Mouse (Mus musculus): ENCODE data around the gene Gclc. TPM values are rescaled to one million over a fixed set of nuclear protein-coding genes. Genes with fewer than 3 reads are reported as not detected.

The Gclc gene
- polyA plus RNA-seq, 1 experiment from 2014 or later: 19.6 TPM

DNA sequence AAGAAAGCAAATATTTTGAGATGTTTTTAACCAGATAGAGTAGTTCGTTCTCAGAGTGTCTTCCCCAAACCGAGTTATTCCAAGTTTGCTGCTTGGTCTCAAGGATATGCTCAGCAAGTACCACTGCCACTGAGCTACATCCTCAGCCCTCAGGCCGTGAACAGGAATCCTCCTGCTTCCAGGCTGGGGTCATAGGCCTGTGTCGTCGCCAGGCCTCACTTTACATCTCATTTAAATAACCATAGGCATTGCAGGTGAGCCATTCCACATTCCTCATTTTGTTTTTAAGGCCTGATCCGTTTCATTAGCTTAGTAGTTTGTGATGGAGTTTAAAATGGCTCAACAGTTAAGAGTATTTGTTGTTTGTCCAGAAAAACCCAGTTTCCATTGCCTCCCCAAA lies 4.8 kb downstream of the Gclc start:
- no peaks in the 10 kb centered on the region for H3K27me3 ChIP-seq (replicated peaks; ENCODE audit: control insufficient read depth, insufficient read depth, low read length)
- no peak for TF ChIP-seq CTCF (IDR thresholded peaks at IDR 0.05; ENCODE audit: low read depth)
- H3K27ac ChIP-seq (ENCODE audit: low read depth, low read length): no peak overlapping the region
- ATAC-seq: no peak
- H3K4me1 ChIP-seq (replicated peaks; ENCODE audit: control insufficient read depth, insufficient read depth, low read length): no peaks in the 10 kb centered on the region
- H3K36me3 ChIP-seq (ENCODE audit: control insufficient read depth, insufficient read depth): no peaks in the 10 kb centered on the region
- H3K9ac ChIP-seq (ENCODE audit: low read depth, low read length): no peak overlapping the region
- 81% methylated on average over 6 of the region's 6 CpGs for WGBS
- no peak overlapping the region for H3K4me3 ChIP-seq (ENCODE audit: low read depth, low read length)
- no peaks in the 10 kb centered on the region for H3K9me3 ChIP-seq (ENCODE audit: control insufficient read depth)
- no peak overlapping the region for H3K4me2 ChIP-seq (replicated peaks; ENCODE audit: low read depth)

DNA sequence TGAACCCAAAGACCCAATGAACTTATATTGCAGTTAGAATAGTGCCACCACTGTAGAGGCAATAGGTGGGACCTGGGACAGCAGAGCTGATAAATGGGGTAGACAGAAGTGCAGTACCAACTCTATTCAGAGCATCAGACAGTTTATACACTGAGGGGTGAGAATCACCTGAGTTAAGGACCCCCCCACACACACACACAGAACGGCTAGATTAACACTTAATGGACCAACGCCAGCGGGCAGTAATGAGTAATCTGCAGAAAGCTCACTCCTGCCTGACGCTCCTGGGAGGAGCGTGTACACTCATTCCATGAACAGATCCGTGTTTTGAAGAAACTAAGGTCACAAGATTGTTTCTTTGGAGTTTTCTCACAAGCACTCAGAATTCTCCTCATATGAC lies 5.4 kb downstream of the Gclc start:
- Histone ChIP-seq H3K36me3 (ENCODE audit: control insufficient read depth, insufficient read depth) (no peaks in the 10 kb centered on the region), H3K9me3 (ENCODE audit: control insufficient read depth) (no peaks in the 10 kb centered on the region), H3K4me2 (replicated peaks; ENCODE audit: low read depth) (no peak overlapping the region), H3K4me1 (replicated peaks; ENCODE audit: control insufficient read depth, insufficient read depth, low read length) (no peaks in the 10 kb centered on the region), H3K27me3 (replicated peaks; ENCODE audit: control insufficient read depth, insufficient read depth, low read length) (no peaks in the 10 kb centered on the region), H3K9ac (ENCODE audit: low read depth, low read length) (no peak overlapping the region), H3K4me3 (ENCODE audit: low read depth, low read length) (no peak overlapping the region), H3K27ac (ENCODE audit: low read depth, low read length) (no peak overlapping the region)
- TF ChIP-seq CTCF (IDR thresholded peaks at IDR 0.05; ENCODE audit: low read depth): no peak
- 79% methylated on average over 6 of the region's 6 CpGs for WGBS
- no peak for ATAC-seq

- 86% methylated on average over 8 of the region's 8 CpGs for WGBS
- no peak for TF ChIP-seq CTCF (IDR thresholded peaks at IDR 0.05; ENCODE audit: low read depth)
- no peak overlapping the region for H3K4me2 ChIP-seq (replicated peaks; ENCODE audit: low read depth)
- H3K9me3 ChIP-seq (ENCODE audit: control insufficient read depth): no peaks in the 10 kb centered on the region
- H3K27ac ChIP-seq (ENCODE audit: low read depth, low read length): no peak overlapping the region
- no peak overlapping the region for H3K4me3 ChIP-seq (ENCODE audit: low read depth, low read length)
- H3K36me3 ChIP-seq (ENCODE audit: control insufficient read depth, insufficient read depth): no peaks in the 10 kb centered on the region
- H3K9ac ChIP-seq (ENCODE audit: low read depth, low read length): no peak overlapping the region
- H3K4me1 ChIP-seq (replicated peaks; ENCODE audit: control insufficient read depth, insufficient read depth, low read length): no peaks in the 10 kb centered on the region
- ATAC-seq: no peak
- H3K27me3 ChIP-seq (replicated peaks; ENCODE audit: control insufficient read depth, insufficient read depth, low read length): no peaks in the 10 kb centered on the region
These were observed 11.9 kb downstream of the Gclc start for GRCm38 (mm10) chr9:77766218-77766617.

- Histone ChIP-seq H3K4me1 (replicated peaks; ENCODE audit: control insufficient read depth, insufficient read depth, low read length) (no peaks in the 10 kb centered on the region), H3K4me2 (replicated peaks; ENCODE audit: low read depth) (no peak overlapping the region), H3K27me3 (replicated peaks; ENCODE audit: control insufficient read depth, insufficient read depth, low read length) (no peaks in the 10 kb centered on the region), H3K27ac (ENCODE audit: low read depth, low read length) (no peak overlapping the region), H3K4me3 (ENCODE audit: low read depth, low read length) (no peak overlapping the region), H3K9me3 (ENCODE audit: control insufficient read depth) (no peaks in the 10 kb centered on the region), H3K9ac (ENCODE audit: low read depth, low read length) (no peak overlapping the region), H3K36me3 (ENCODE audit: control insufficient read depth, insufficient read depth) (no peaks in the 10 kb centered on the region)
- no peak for TF ChIP-seq CTCF (IDR thresholded peaks at IDR 0.05; ENCODE audit: low read depth)
- no peak for ATAC-seq
- 68% methylated on average over 3 of the region's 3 CpGs for whole genome bisulfite sequencing
These were observed 12.4 kb downstream of the Gclc start for GRCm38 (mm10) chr9:77766767-77767166.

- Histone ChIP-seq H3K27ac (ENCODE audit: low read depth, low read length) (no peak overlapping the region), H3K9me3 (ENCODE audit: control insufficient read depth) (no peaks in the 10 kb centered on the region), H3K4me1 (replicated peaks; ENCODE audit: control insufficient read depth, insufficient read depth, low read length) (no peaks in the 10 kb centered on the region), H3K4me3 (ENCODE audit: low read depth, low read length) (no peak overlapping the region), H3K4me2 (replicated peaks; ENCODE audit: low read depth) (no peak overlapping the region), H3K9ac (ENCODE audit: low read depth, low read length) (no peak overlapping the region), H3K36me3 (ENCODE audit: control insufficient read depth, insufficient read depth) (0 out of 2 replicates have a peak, but pooled peaks cover 7% of the 10 kb centered on the region), H3K27me3 (replicated peaks; ENCODE audit: control insufficient read depth, insufficient read depth, low read length) (no peaks in the 10 kb centered on the region)
- no peak for TF ChIP-seq CTCF (IDR thresholded peaks at IDR 0.05; ENCODE audit: low read depth)
- WGBS: 87% methylated on average over 6 of the region's 6 CpGs
- no peak for ATAC-seq
These were observed 16.6 kb downstream of the Gclc start for GRCm38 (mm10) chr9:77770909-77771308.

GRCm38 (mm10) chr9:77771330-77771729 lies 17.0 kb downstream of the Gclc start:
- no peak for ATAC-seq
- H3K4me2 ChIP-seq (replicated peaks; ENCODE audit: low read depth): no peak overlapping the region
- no peak for TF ChIP-seq CTCF (IDR thresholded peaks at IDR 0.05; ENCODE audit: low read depth)
- H3K9ac ChIP-seq (ENCODE audit: low read depth, low read length): no peak overlapping the region
- 0 out of 2 replicates have a peak, but pooled peaks cover 11% of the 10 kb centered on the region for H3K36me3 ChIP-seq (ENCODE audit: control insufficient read depth, insufficient read depth)
- no peak overlapping the region for H3K27ac ChIP-seq (ENCODE audit: low read depth, low read length)
- H3K9me3 ChIP-seq (ENCODE audit: control insufficient read depth): no peaks in the 10 kb centered on the region
- H3K4me3 ChIP-seq (ENCODE audit: low read depth, low read length): no peak overlapping the region
- H3K27me3 ChIP-seq (replicated peaks; ENCODE audit: control insufficient read depth, insufficient read depth, low read length): no peaks in the 10 kb centered on the region
- WGBS: 86% methylated on average over 5 of the region's 5 CpGs
- H3K4me1 ChIP-seq (replicated peaks; ENCODE audit: control insufficient read depth, insufficient read depth, low read length): no peaks in the 10 kb centered on the region
